Comparison of ENCODE assay signal across 35 mouse cellular contexts in the genomic region with DNA sequence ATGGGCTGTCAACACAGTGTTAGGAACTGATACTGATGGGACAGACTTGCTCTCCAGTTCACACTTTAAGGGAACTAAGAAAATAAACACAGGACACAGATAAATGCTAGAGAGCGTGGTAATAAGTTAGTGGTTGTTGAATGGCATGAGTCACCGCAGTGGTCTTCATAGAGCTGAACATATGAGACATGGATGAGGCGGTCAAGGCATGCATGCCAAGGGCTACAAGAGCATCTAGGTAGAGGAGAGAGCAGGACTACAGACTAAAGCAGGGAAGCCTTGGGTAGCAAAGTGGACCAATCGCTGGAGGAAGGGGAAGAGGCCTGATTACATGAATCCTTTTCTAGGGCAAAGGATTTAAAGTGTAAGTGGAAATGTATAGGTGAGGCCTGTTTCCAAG. TPM values are rescaled to one million over a fixed set of nuclear protein-coding genes. Genes with fewer than 3 reads are reported as not detected.
"Had no signal": no experiment of that assay in that cellular context is flagged by ENCODE, and none has a peak within 500 bp of the region (broad histone marks: within the 10 kb centered on the region; RNA-seq: fewer than 3 reads in every experiment).

No protein-coding gene starts in this region.

- H3K27me3 ChIP-seq: heart, embryonic 13.5 days; heart, embryonic 15.5 days; hindbrain, embryonic 12.5 days; hindbrain, embryonic 13.5 days; hindbrain, embryonic 15.5 days; intestine, embryonic 15.5 days; kidney, embryonic 15.5 days had no signal

- ATAC-seq: hindbrain, embryonic 16.5 days; hindbrain, postnatal 0 days; inflammation-experienced regulatory T-cells, adult 6 months; intestine, embryonic 15.5 days; intestine, embryonic 16.5 days; intestine, postnatal 0 days had no signal

- H3K36me3 ChIP-seq: heart, embryonic 15.5 days; hindbrain, embryonic 12.5 days; hindbrain, embryonic 15.5 days; intestine, embryonic 15.5 days; kidney, embryonic 15.5 days had no signal

- DNase-seq: heart, postnatal 10 days; heart, postnatal 14 days; heart, postnatal 36 days; heart, postnatal 4 days; kidney, adult 11 months; kidney, adult 18-20 months; kidney, adult 2 months; kidney, adult 8-10 months; kidney, adult 9 months; kidney, postnatal 10 days; kidney, postnatal 14 days; kidney, postnatal 25 days; kidney, postnatal 36 days; kidney, postnatal 4 days; layer of hippocampus, adult 9-11 months; layer of hippocampus, postnatal 36 days had no signal

- H3K9me3 ChIP-seq: heart, embryonic 13.5 days; heart, embryonic 15.5 days; hindbrain, embryonic 10.5 days; hindbrain, embryonic 12.5 days; hindbrain, embryonic 13.5 days; hindbrain, embryonic 15.5 days; intestine, embryonic 15.5 days; kidney, embryonic 15.5 days had no signal

- H3K4me2 ChIP-seq: heart, embryonic 11.5 days; heart, embryonic 13.5 days; heart, embryonic 15.5 days; hindbrain, embryonic 12.5 days; hindbrain, embryonic 13.5 days; hindbrain, embryonic 14.5 days; hindbrain, embryonic 15.5 days; intestine, embryonic 15.5 days; kidney, embryonic 15.5 days had no signal

- H3K9ac ChIP-seq: heart, embryonic 13.5 days; heart, embryonic 15.5 days; hindbrain, embryonic 12.5 days; hindbrain, embryonic 13.5 days; hindbrain, embryonic 14.5 days; hindbrain, embryonic 15.5 days; intestine, embryonic 15.5 days; kidney, embryonic 15.5 days had no signal

- H3K27ac ChIP-seq: heart, embryonic 13.5 days; heart, embryonic 15.5 days; hindbrain, embryonic 10.5 days; hindbrain, embryonic 12.5 days; hindbrain, embryonic 13.5 days; hindbrain, embryonic 14.5 days; hindbrain, embryonic 15.5 days; hindbrain, postnatal 0 days; intestine, embryonic 15.5 days; kidney, embryonic 15.5 days; kidney, postnatal 0 days; layer of hippocampus, adult 2 months; left cerebral cortex, adult 2 months had no signal

- H3K4me3 ChIP-seq: heart, embryonic 13.5 days; heart, embryonic 15.5 days; hindbrain, embryonic 10.5 days; hindbrain, embryonic 12.5 days; hindbrain, embryonic 13.5 days; hindbrain, embryonic 15.5 days; intestine, embryonic 15.5 days; kidney, embryonic 15.5 days; layer of hippocampus, adult 2 months; left cerebral cortex, adult 2 months had no signal

RNA-seq across cellular contexts. Expression of a gene that starts 41.1 kb away (rescaled TPM):
- total RNA-seq: hematopoietic stem cell, adult 5-6 weeks had no signal
- polyA plus RNA-seq: inflammation-experienced regulatory T-cells, adult 6 months had no signal
